Mouse (Mus musculus): ENCODE measurements around the gene Cyp8b1. TPM values are rescaled to one million over a fixed set of nuclear protein-coding genes. Genes with fewer than 3 reads are reported as not detected.

The Cyp8b1 gene
- total RNA-seq, 2 experiments from 2014 or later: not detected

Other genes starting within 250 kb of the Cyp8b1 start
- gene Sec22c, start 210.8 kb downstream of the Cyp8b1 start, total RNA-seq (2021): 1 to 10 TPM; 3.1 to 6.1 TPM
- 10 to 100 TPM; 89.3 to 93.6 TPM for gene Ss18l2, start 206.0 kb downstream of the Cyp8b1 start, total RNA-seq (2021)
- gene Nktr, start 197.1 kb downstream of the Cyp8b1 start, total RNA-seq (2021): 10 to 100 TPM; 24.2 to 29.9 TPM
- 10 to 100 TPM; 51.5 to 56.1 TPM for gene Zfp651, start 157.0 kb downstream of the Cyp8b1 start, total RNA-seq (2021)
- 100 to 1,000 TPM; 116 to 158 TPM for gene Klhl40, start 138.7 kb downstream of the Cyp8b1 start, total RNA-seq (2021)
- 100 to 1,000 TPM; 276 to 284 TPM for gene Hhatl, start 123.8 kb downstream of the Cyp8b1 start, total RNA-seq (2021)
- under 1 TPM; 0.22 to 0.35 TPM for gene Ccdc13, start 76.8 kb downstream of the Cyp8b1 start, total RNA-seq (2021)
- 100 to 1,000 TPM in 1 of 2 experiments, 10 to 100 TPM in 1; 97.2 to 109 TPM for gene Higd1a, start 57.9 kb downstream of the Cyp8b1 start, total RNA-seq (2021)
- gene Ackr2, start 17.9 kb downstream of the Cyp8b1 start, total RNA-seq (2021): 1 to 10 TPM; 2.2 to 2.8 TPM
- gene Fam198a, start 34.7 kb upstream of the Cyp8b1 start, total RNA-seq (2021): 1 to 10 TPM; 3.1 to 4.3 TPM
- gene Pomgnt2, start 80.8 kb upstream of the Cyp8b1 start, total RNA-seq (2021): 1 to 10 TPM; 7.1 to 9.0 TPM
- 10 to 100 TPM; 53.5 to 93.5 TPM for gene Snrk, start 201.0 kb upstream of the Cyp8b1 start, total RNA-seq (2021)